Mouse (Mus musculus) lung, postnatal 0 days (tissue): ENCODE results near the gene Hecw1. TPM values are rescaled to one million over a fixed set of nuclear protein-coding genes. Genes with fewer than 3 reads are reported as not detected.
A peak's percentile ranks its signal among the peaks of the same experiment; 100 is the strongest.

ENCODE experiments used
- ATAC-seq: fragments of 200-750 bp; cut with Nextera tagmentation; 2 replicates; pipeline ENCODE4 v1.8.0; 2017; ENCODE audit warnings: moderate library complexity
- DNase-seq: peaks from one replicate; pipeline ENCODE4 v3.0.0-alpha.2; 2016; ENCODE audit warnings: low spot score
- H3K27ac ChIP-seq: fragments of 300-500 bp; sonication (generic); 2 replicates; pipeline ENCODE4 v1.5.1; 2014; ENCODE audit warnings: antibody characterized with exemption, mild to moderate bottlenecking, low read length, mixed read lengths
- H3K27me3 ChIP-seq: fragments of 300-500 bp; sonication (generic); replicated peaks from 2 replicates; pipeline ENCODE4 v1.6.1; 2014; ENCODE audit warnings: low read length, mixed read lengths; ENCODE audit not compliant: insufficient read depth
- H3K36me3 ChIP-seq: fragments of 300-500 bp; sonication (generic); 2 replicates; pipeline ENCODE4 v1.6.1; 2014; ENCODE audit warnings: low read length, mixed read lengths; ENCODE audit not compliant: insufficient read depth
- H3K4me1 ChIP-seq: fragments of 300-500 bp; sonication (generic); 2 replicates; pipeline ENCODE4 v1.6.1; 2014; ENCODE audit warnings: antibody characterized with exemption, low read depth, low read length, mixed read lengths; ENCODE audit not compliant: insufficient read depth
- H3K4me2 ChIP-seq: fragments of 300-500 bp; sonication (generic); replicated peaks from 2 replicates; pipeline ENCODE4 v1.6.1; 2014; ENCODE audit warnings: low read depth, mild to moderate bottlenecking, low read length, moderate library complexity, mixed read lengths
- H3K4me3 ChIP-seq: fragments of 300-500 bp; sonication (generic); 2 replicates; pipeline ENCODE4 v1.5.1; 2014; ENCODE audit warnings: low read depth, low read length
- H3K9ac ChIP-seq: fragments of 300-500 bp; sonication (generic); replicated peaks from 2 replicates; pipeline ENCODE4 v1.6.1; 2014; ENCODE audit warnings: low read depth, mild to moderate bottlenecking
- H3K9me3 ChIP-seq: fragments of 300-500 bp; sonication (generic); 2 replicates; pipeline ENCODE4 v1.6.1; 2016; ENCODE audit warnings: low read length, mixed read lengths
- CTCF ChIP-seq: IDR thresholded peaks from 2 replicates; pipeline ENCODE4 v1.5.1; 2016; ENCODE audit warnings: antibody characterized with exemption, mild to moderate bottlenecking
- EP300 ChIP-seq: IDR thresholded peaks from 2 replicates; pipeline ENCODE4 v1.6.1; 2016; ENCODE audit warnings: antibody characterized with exemption, mild to moderate bottlenecking, control low read depth
- WGBS: fragments of 180-500 bp; shearing (Covaris S2); extraction: QIAGEN DNeasy Blood & Tissue Kit; methylation state at CpG from one replicate; pipeline ENCODE4 v1.1.7; 2014; 5-methylcytosine and 5-hydroxymethylcytosine counted together
- polyA plus RNA-seq: library from polyadenylated mRNA; unstranded; fragments of >200 nt; fragmentation: Nextera tagmentation; extraction: Ambion mirVana; gene quantifications from 2 replicates; pipeline ENCODE4 v1.2.1, GENCODE M21; 2015

Gene Hecw1
- polyA plus RNA-seq, 1 experiment from 2014 or later: 0.10 TPM

GRCm38 (mm10) chr13:14177989-14178388 is 345.0 kb downstream of the Hecw1 start:
- no peak overlapping the region for H3K9ac ChIP-seq
- ATAC-seq (no peak), DNase-seq (peak; percentile 56)
- no peaks in the 10 kb centered on the region for H3K4me1 ChIP-seq
- H3K27me3 ChIP-seq: no peaks in the 10 kb centered on the region
- TF ChIP-seq CTCF (peak; percentile 66), EP300 (no peak)
- H3K36me3 ChIP-seq: no peaks in the 10 kb centered on the region
- H3K4me3 ChIP-seq: no peak overlapping the region
- H3K9me3 ChIP-seq: no peaks in the 10 kb centered on the region
- H3K27ac ChIP-seq: no peak overlapping the region
- 90% methylated on average over 1 of the region's 1 CpGs for WGBS
- H3K4me2 ChIP-seq: no peak overlapping the region

Other genes with a start within 250 kb of the Hecw1 start
- gene Mrpl32, start 89.9 kb upstream of the Hecw1 start, polyA plus RNA-seq: 95.9 and 98.9 TPM in 2 replicates
- 139 and 158 TPM in 2 replicates for gene Psma2, start 90.0 kb upstream of the Hecw1 start, polyA plus RNA-seq
- gene AW209491, start 106.9 kb upstream of the Hecw1 start, polyA plus RNA-seq: 15.4 and 15.6 TPM in 2 replicates